Mouse (Mus musculus): ENCODE measurements at regions not wholly inside any gene's neighbourhood (a gene's known extent, or its start where the extent isn't known, plus 50 kb on each side); places are given as distances from the start of the nearest gene placed in this dataset.

- TF ChIP-seq CTCF (conservative IDR thresholded peaks at IDR 0.05; ENCODE audit: low read length) (no peak), NANOG (IDR thresholded peaks at IDR 0.05; ENCODE audit: borderline replicate concordance, low read length) (no peak), POU5F1 (IDR thresholded peaks at IDR 0.05; ENCODE audit: borderline replicate concordance, low read length) (no peak)
Observed at GRCm38 (mm10) chr1:126971118-126971517, 140.5 kb upstream of the Nckap5 start.
